Mouse (Mus musculus) midbrain, postnatal 0 days (tissue): Measurements from ENCODE around the gene Sufu. TPM values are rescaled to one million over a fixed set of nuclear protein-coding genes. Genes with fewer than 3 reads are reported as not detected.
A peak's percentile ranks its signal among the peaks of the same experiment; 100 is the strongest.

Experiments
- ATAC-seq: fragments of 200-750 bp; cut with Nextera tagmentation; 2 replicates; pipeline ENCODE4 v1.8.0; 2017; ENCODE audit warnings: moderate number of reproducible peaks, mild to moderate bottlenecking, moderate TSS enrichment, moderate library complexity; ENCODE audit not compliant: low FRiP score
- DNase-seq: peaks from one replicate; pipeline ENCODE4 v3.0.0-alpha.2; 2015; ENCODE audit warnings: low spot score
- H3K27ac ChIP-seq: fragments of 300-500 bp; sonication (generic); 2 replicates; pipeline ENCODE4 v1.5.1; 2014; ENCODE audit warnings: low read depth, mild to moderate bottlenecking, low read length, mixed read lengths
- H3K27me3 ChIP-seq: fragments of 300-500 bp; sonication (generic); 2 replicates; pipeline ENCODE4 v1.6.1; 2014; ENCODE audit warnings: low read length, control low read depth, mixed read lengths; ENCODE audit not compliant: insufficient read depth
- H3K36me3 ChIP-seq: fragments of 300-500 bp; sonication (generic); 2 replicates; pipeline ENCODE4 v1.6.1; 2014; ENCODE audit warnings: low read length, control low read depth, mixed read lengths; ENCODE audit not compliant: insufficient read depth
- H3K4me1 ChIP-seq: fragments of 300-500 bp; sonication (generic); 2 replicates; pipeline ENCODE4 v1.6.1; 2014; ENCODE audit warnings: mild to moderate bottlenecking, control low read depth, antibody characterized with exemption, low read length, mixed read lengths; ENCODE audit not compliant: insufficient read depth
- H3K4me2 ChIP-seq: fragments of 300-500 bp; sonication (generic); 2 replicates; pipeline ENCODE4 v1.6.1; 2014; ENCODE audit warnings: low read depth, mild to moderate bottlenecking, low read length, mixed read lengths; ENCODE audit not compliant: poor library complexity, severe bottlenecking
- H3K4me3 ChIP-seq: fragments of 300-500 bp; sonication (generic); 2 replicates; pipeline ENCODE4 v1.5.1; 2014; ENCODE audit warnings: low read depth, mild to moderate bottlenecking, low read length, moderate library complexity
- H3K9ac ChIP-seq: fragments of 300-500 bp; sonication (generic); replicated peaks from 2 replicates; pipeline ENCODE4 v1.6.1; 2014; ENCODE audit warnings: mild to moderate bottlenecking, low read length, moderate library complexity, mixed read lengths; ENCODE audit not compliant: poor library complexity, severe bottlenecking
- H3K9me3 ChIP-seq: fragments of 300-500 bp; sonication (generic); 2 replicates; pipeline ENCODE4 v1.6.1; 2016; ENCODE audit warnings: low read length, control low read depth
- CTCF ChIP-seq: IDR thresholded peaks from 2 replicates; pipeline ENCODE4 v1.5.1; 2016; ENCODE audit warnings: antibody characterized with exemption, mild to moderate bottlenecking
- WGBS: fragments of 180-500 bp; shearing (Covaris S2); extraction: QIAGEN DNeasy Blood & Tissue Kit; methylation state at CpG from one replicate; pipeline ENCODE4 v1.1.7; 2014; 5-methylcytosine and 5-hydroxymethylcytosine counted together
- polyA plus RNA-seq: library from polyadenylated mRNA; unstranded; fragments of >200 nt; fragmentation: Nextera tagmentation; extraction: Ambion mirVana; gene quantifications from 2 replicates; pipeline ENCODE4 v1.2.1, GENCODE M21; 2015
- total RNA-seq: library from RNA; depleted of rRNA; stranded (reverse); fragments of >200 nt; gene quantifications from 2 replicates; pipeline ENCODE4 v1.2.3, GENCODE M21; 2014

The Sufu gene
- total and polyA plus RNA-seq, 2 experiments from 2014 or later, result 11.5 to 13.2 TPM

GRCm38 (mm10) chr19:46418051-46418450 lies 21.4 kb downstream of the Sufu start:
- Histone ChIP-seq H3K9me3 (no peaks in the 10 kb centered on the region), H3K4me1 (no peaks in the 10 kb centered on the region), H3K4me2 (no peak overlapping the region), H3K27ac (no peak overlapping the region), H3K4me3 (no peak overlapping the region), H3K9ac (no peak overlapping the region), H3K36me3 (no peaks in the 10 kb centered on the region), H3K27me3 (no peaks in the 10 kb centered on the region)
- ATAC-seq, result no peak
- WGBS, result 82% methylated on average over 4 of the region's 4 CpGs
- TF ChIP-seq CTCF, result no peak
- DNase-seq, result no peak

GRCm38 (mm10) chr19:46420410-46420809 lies 23.7 kb downstream of the Sufu start:
- Histone ChIP-seq H3K4me2 (no peak overlapping the region), H3K36me3 (no peaks in the 10 kb centered on the region), H3K9me3 (no peaks in the 10 kb centered on the region), H3K9ac (no peak overlapping the region), H3K4me1 (no peaks in the 10 kb centered on the region), H3K27ac (no peak overlapping the region), H3K4me3 (no peak overlapping the region), H3K27me3 (no peaks in the 10 kb centered on the region)
- ATAC-seq (no peak), DNase-seq (no peak)
- WGBS, result 94% methylated on average over 7 of the region's 7 CpGs
- no peak for TF ChIP-seq CTCF

GRCm38 (mm10) chr19:46422384-46423338 lies 26.0 kb downstream of the Sufu start:
- WGBS, result 37% methylated on average over 11 of the region's 11 CpGs
- H3K27me3 ChIP-seq, result no peaks in the 10 kb centered on the region

GRCm38 (mm10) chr19:46425266-46425665 lies 28.6 kb downstream of the Sufu start:
- no peak for TF ChIP-seq CTCF
- ATAC-seq, result no peak
- DNase-seq, result no peak
- Histone ChIP-seq H3K27ac (no peak overlapping the region), H3K9me3 (no peaks in the 10 kb centered on the region), H3K27me3 (no peaks in the 10 kb centered on the region), H3K4me3 (no peak overlapping the region), H3K4me2 (no peak overlapping the region), H3K4me1 (no peaks in the 10 kb centered on the region), H3K9ac (no peak overlapping the region), H3K36me3 (no peaks in the 10 kb centered on the region)
- 86% methylated on average over 8 of the region's 8 CpGs for WGBS

More at GRCm38 (mm10) chr19:46422384-46423338, 26.0 kb downstream of the Sufu start:
- Histone ChIP-seq H3K9me3 (no peaks in the 10 kb centered on the region), H3K4me3 (no peak overlapping the region), H3K4me1 (no peaks in the 10 kb centered on the region), H3K27ac (no peak overlapping the region), H3K4me2 (no peak overlapping the region), H3K9ac (no peak overlapping the region), H3K36me3 (no peaks in the 10 kb centered on the region)
- ATAC-seq, result peak; percentile 85; the same call in 1 of the 2 replicates
- peak; percentile 92 for DNase-seq
- TF ChIP-seq CTCF, result no peak

- no peaks in the 10 kb centered on the region for H3K9me3 ChIP-seq
- 53% methylated on average over 12 of the region's 12 CpGs for WGBS
- H3K27ac ChIP-seq, result no peak overlapping the region
- no peaks in the 10 kb centered on the region for H3K36me3 ChIP-seq
- no peak for ATAC-seq
- peak; percentile 41 for DNase-seq
- no peaks in the 10 kb centered on the region for H3K27me3 ChIP-seq
- no peak for TF ChIP-seq CTCF
- H3K4me2 ChIP-seq, result no peak overlapping the region
- H3K4me3 ChIP-seq, result no peak overlapping the region
- no peaks in the 10 kb centered on the region for H3K4me1 ChIP-seq
- H3K9ac ChIP-seq, result no peak overlapping the region
Observed at GRCm38 (mm10) chr19:46426488-46426887, 29.8 kb downstream of the Sufu start.

GRCm38 (mm10) chr19:46429250-46429649 lies 32.6 kb downstream of the Sufu start:
- no peak for TF ChIP-seq CTCF
- ATAC-seq (no peak), DNase-seq (no peak)
- Histone ChIP-seq H3K4me1 (no peaks in the 10 kb centered on the region), H3K9me3 (no peaks in the 10 kb centered on the region), H3K27ac (no peak overlapping the region), H3K36me3 (no peaks in the 10 kb centered on the region), H3K4me3 (no peak overlapping the region), H3K4me2 (no peak overlapping the region), H3K9ac (no peak overlapping the region), H3K27me3 (no peaks in the 10 kb centered on the region)
